In the genomic region with DNA sequence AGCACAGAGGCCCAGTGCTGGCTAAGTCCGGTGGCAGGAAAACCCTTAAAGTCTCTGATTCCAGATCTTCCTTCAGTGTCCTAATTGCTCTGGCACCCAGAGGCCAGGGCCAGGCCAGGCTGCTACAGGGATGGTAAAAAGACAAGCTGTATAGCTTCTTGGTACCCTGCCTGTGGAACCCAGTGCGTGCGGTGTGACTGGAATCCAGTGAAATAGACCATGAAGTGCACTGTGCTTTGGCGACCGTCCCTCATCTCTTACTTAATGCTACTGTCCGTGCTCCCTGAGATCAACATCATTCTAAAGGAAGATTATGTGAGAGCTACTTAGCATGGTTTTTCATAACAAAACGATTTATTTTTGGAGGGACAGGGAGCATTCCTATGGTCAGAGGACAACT, we compare ENCODE assay signal across 21 mouse cellular contexts. TPM values are rescaled to one million over a fixed set of nuclear protein-coding genes. Genes with fewer than 3 reads are reported as not detected.
DNase-seq lines count a peak whose midpoint lies in the region; ATAC-seq lines count a peak whose summit lies in the region.
"Had no signal": no experiment of that assay in that cellular context is flagged by ENCODE, and none has a peak within 500 bp of the region (broad histone marks: within the 10 kb centered on the region; RNA-seq: fewer than 3 reads in every experiment).

No protein-coding gene starts in this region.

- peaks cover 11% of the 10 kb centered on the region for H3K4me1 ChIP-seq in kidney, embryonic 15.5 days
- H3K4me1 ChIP-seq in limb, embryonic 12.5 days (replicated peaks) = peaks cover 14% of the 10 kb centered on the region
- H3K4me1 ChIP-seq in limb, embryonic 10.5 days = peaks cover 32% of the 10 kb centered on the region
- H3K4me1 ChIP-seq in heart, embryonic 11.5 days (ENCODE audit: control insufficient read depth, insufficient read depth, low read length) = no peaks in the 10 kb centered on the region
- H3K4me1 ChIP-seq: forebrain, embryonic 13.5 days; forebrain, embryonic 15.5 days had no signal

- no peak for ATAC-seq in kidney, embryonic 15.5 days (replicated peaks; ENCODE audit: low FRiP score)
- ATAC-seq in limb, embryonic 12.5 days (ENCODE audit: insufficient number of reproducible peaks, insufficient read depth, low FRiP score, low TSS enrichment, low read depth) = no peak
- no peak for ATAC-seq in heart, embryonic 11.5 days (replicated peaks; ENCODE audit: insufficient number of reproducible peaks, low FRiP score, low TSS enrichment)
- ATAC-seq: activated CD4-positive, CD25-positive, alpha-beta regulatory T cell, adult 4 months; forebrain, embryonic 13.5 days; forebrain, embryonic 15.5 days; Patski had no signal

- H3K4me2 ChIP-seq in kidney, embryonic 15.5 days = no peak overlapping the region
- no peak overlapping the region for H3K4me2 ChIP-seq in limb, embryonic 12.5 days
- H3K4me2 ChIP-seq in heart, embryonic 11.5 days = no peak overlapping the region
- H3K4me2 ChIP-seq: embryonic facial prominence, embryonic 12.5 days; forebrain, embryonic 13.5 days; forebrain, embryonic 15.5 days had no signal

- peaks cover 27% of the 10 kb centered on the region for H3K36me3 ChIP-seq in kidney, embryonic 15.5 days
- H3K36me3 ChIP-seq in limb, embryonic 12.5 days = peaks cover 29% of the 10 kb centered on the region
- H3K36me3 ChIP-seq in limb, embryonic 10.5 days = peaks cover 36% of the 10 kb centered on the region
- peaks cover 12% of the 10 kb centered on the region for H3K36me3 ChIP-seq in heart, embryonic 11.5 days (ENCODE audit: control insufficient read depth, insufficient read depth, low read length)

- 74% methylated on average over 7 of the region's 7 CpGs for WGBS in kidney, embryonic 15.5 days
- 90% methylated on average over 7 of the region's 7 CpGs for WGBS in limb, embryonic 12.5 days
- WGBS in limb, embryonic 10.5 days = 89% methylated on average over 7 of the region's 7 CpGs
- WGBS in heart, embryonic 11.5 days (ENCODE audit: insufficient replicate concordance) = 77% methylated on average over 7 of the region's 7 CpGs

- H3K9me3 ChIP-seq in kidney, embryonic 15.5 days (replicated peaks) = no peaks in the 10 kb centered on the region
- H3K9me3 ChIP-seq in limb, embryonic 12.5 days = no peaks in the 10 kb centered on the region
- H3K9me3 ChIP-seq in limb, embryonic 10.5 days (replicated peaks) = no peaks in the 10 kb centered on the region
- no peaks in the 10 kb centered on the region for H3K9me3 ChIP-seq in heart, embryonic 11.5 days (replicated peaks; ENCODE audit: control insufficient read depth, low read length)
- H3K9me3 ChIP-seq: embryonic facial prominence, embryonic 10.5 days; embryonic facial prominence, embryonic 12.5 days; forebrain, embryonic 13.5 days; forebrain, embryonic 15.5 days had no signal

- H3K4me3 ChIP-seq in kidney, embryonic 15.5 days (replicated peaks) = no peak overlapping the region
- no peak overlapping the region for H3K4me3 ChIP-seq in limb, embryonic 12.5 days (replicated peaks)
- H3K4me3 ChIP-seq in limb, embryonic 10.5 days = no peak overlapping the region
- no peak overlapping the region for H3K4me3 ChIP-seq in heart, embryonic 11.5 days (ENCODE audit: low read depth, low read length)
- H3K4me3 ChIP-seq: embryonic facial prominence, embryonic 10.5 days; embryonic facial prominence, embryonic 12.5 days; forebrain, embryonic 13.5 days; forebrain, embryonic 15.5 days had no signal

- DNase-seq in kidney, adult 11 months = peak; percentile 22
- DNase-seq in limb, embryonic 10.5 days (ENCODE audit: low spot score) = no peak
- DNase-seq in Muller cell, postnatal 12 days (ENCODE audit: inconsistent ontology term) = peak; percentile 58
- DNase-seq: adrenal gland, adult 8-10 months; adrenal gland, postnatal 14 days; adrenal gland, postnatal 36 days; cerebellum, adult 11-12 months; cerebellum, adult 2 months; cerebellum, adult 9-10 months; cerebellum, postnatal 10 days; cerebellum, postnatal 25 days had no signal

- no peak overlapping the region for H3K9ac ChIP-seq in kidney, embryonic 15.5 days
- no peak overlapping the region for H3K9ac ChIP-seq in limb, embryonic 12.5 days (replicated peaks)
- H3K9ac ChIP-seq in heart, embryonic 11.5 days (ENCODE audit: low read depth, low read length) = no peak overlapping the region
- H3K9ac ChIP-seq: embryonic facial prominence, embryonic 12.5 days; forebrain, embryonic 13.5 days; forebrain, embryonic 15.5 days had no signal

- no peaks in the 10 kb centered on the region for H3K27me3 ChIP-seq in kidney, embryonic 15.5 days
- H3K27me3 ChIP-seq in limb, embryonic 12.5 days = no peaks in the 10 kb centered on the region
- no peaks in the 10 kb centered on the region for H3K27me3 ChIP-seq in limb, embryonic 10.5 days (ENCODE audit: low read depth, poor library complexity, severe bottlenecking)
- no peaks in the 10 kb centered on the region for H3K27me3 ChIP-seq in heart, embryonic 11.5 days (ENCODE audit: control insufficient read depth, insufficient read depth, low read length)
- H3K27me3 ChIP-seq: embryonic facial prominence, embryonic 12.5 days; forebrain, embryonic 13.5 days; forebrain, embryonic 15.5 days; Patski had no signal

- no peak overlapping the region for H3K27ac ChIP-seq in kidney, embryonic 15.5 days
- H3K27ac ChIP-seq in limb, embryonic 12.5 days = peak overlapping the region; percentile 29; the same call in 1 of the 2 replicates
- H3K27ac ChIP-seq in limb, embryonic 10.5 days = no peak overlapping the region
- no peak overlapping the region for H3K27ac ChIP-seq in heart, embryonic 11.5 days (ENCODE audit: low read depth, low read length)
- H3K27ac ChIP-seq: forebrain, embryonic 13.5 days; forebrain, embryonic 15.5 days had no signal

RNA-seq across cellular contexts. Expression of a gene that starts 15.7 kb away (rescaled TPM):
- polyA plus RNA-seq in kidney, embryonic 15.5 days (2015; fragmentation: Nextera tagmentation; extraction: Ambion mirVana) = 30.5 and 31.2 TPM in 2 replicates
- 32.2 and 36.7 TPM in 2 replicates for polyA plus RNA-seq in limb, embryonic 12.5 days (2016; fragmentation: Nextera tagmentation; extraction: Ambion mirVana)
- 32.7 and 37.0 TPM in 2 replicates for polyA plus RNA-seq in limb, embryonic 10.5 days (2016; fragmentation: Nextera tagmentation; extraction: Ambion mirVana)
- polyA plus RNA-seq in heart, embryonic 11.5 days (2014; fragmentation: Nextera tagmentation; extraction: Ambion mirVana) = 32.7 and 38.2 TPM in 2 replicates

RNA-seq across cellular contexts. Expression of a gene that starts 23.4 kb away (rescaled TPM):
- 6.8 and 9.1 TPM in 2 replicates for polyA plus RNA-seq in kidney, embryonic 15.5 days (2015; fragmentation: Nextera tagmentation; extraction: Ambion mirVana)
- polyA plus RNA-seq in limb, embryonic 12.5 days (2016; fragmentation: Nextera tagmentation; extraction: Ambion mirVana) = 0.95 TPM in 1 of 2 replicates, not detected in the other
- polyA plus RNA-seq in limb, embryonic 10.5 days (2016; fragmentation: Nextera tagmentation; extraction: Ambion mirVana) = not detected in 2 replicates
- 1.1 TPM in 1 of 2 replicates, not detected in the other for polyA plus RNA-seq in heart, embryonic 11.5 days (2014; fragmentation: Nextera tagmentation; extraction: Ambion mirVana)
- polyA plus RNA-seq: activated CD4-positive, CD25-positive, alpha-beta regulatory T cell, adult 4 months; C2C12; embryonic facial prominence, embryonic 10.5 days; forebrain, embryonic 13.5 days had no signal

RNA-seq across cellular contexts. Expression of a gene that starts 29.7 kb away (rescaled TPM):
- polyA plus RNA-seq in kidney, embryonic 15.5 days (2015; fragmentation: Nextera tagmentation; extraction: Ambion mirVana) = 47.1 and 52.1 TPM in 2 replicates
- polyA plus RNA-seq in limb, embryonic 12.5 days (2016; fragmentation: Nextera tagmentation; extraction: Ambion mirVana) = 44.3 and 45.8 TPM in 2 replicates
- polyA plus RNA-seq in limb, embryonic 10.5 days (2016; fragmentation: Nextera tagmentation; extraction: Ambion mirVana) = 36.3 and 37.0 TPM in 2 replicates
- polyA plus RNA-seq in heart, embryonic 11.5 days (2014; fragmentation: Nextera tagmentation; extraction: Ambion mirVana) = 50.1 and 51.3 TPM in 2 replicates

RNA-seq across cellular contexts. Expression of a gene that starts 38.9 kb away (rescaled TPM):
- polyA plus RNA-seq in kidney, embryonic 15.5 days (2015; fragmentation: Nextera tagmentation; extraction: Ambion mirVana) = 6.3 and 6.8 TPM in 2 replicates
- 5.1 and 5.6 TPM in 2 replicates for polyA plus RNA-seq in limb, embryonic 12.5 days (2016; fragmentation: Nextera tagmentation; extraction: Ambion mirVana)
- 5.9 and 7.3 TPM in 2 replicates for polyA plus RNA-seq in limb, embryonic 10.5 days (2016; fragmentation: Nextera tagmentation; extraction: Ambion mirVana)
- 5.1 and 5.3 TPM in 2 replicates for polyA plus RNA-seq in heart, embryonic 11.5 days (2014; fragmentation: Nextera tagmentation; extraction: Ambion mirVana)

RNA-seq across cellular contexts. Expression of a gene that starts 39.8 kb away (rescaled TPM):
- 20.4 and 20.7 TPM in 2 replicates for polyA plus RNA-seq in kidney, embryonic 15.5 days (2015; fragmentation: Nextera tagmentation; extraction: Ambion mirVana)
- polyA plus RNA-seq in limb, embryonic 12.5 days (2016; fragmentation: Nextera tagmentation; extraction: Ambion mirVana) = 26.0 and 28.3 TPM in 2 replicates
- polyA plus RNA-seq in limb, embryonic 10.5 days (2016; fragmentation: Nextera tagmentation; extraction: Ambion mirVana) = 30.8 and 33.0 TPM in 2 replicates
- polyA plus RNA-seq in heart, embryonic 11.5 days (2014; fragmentation: Nextera tagmentation; extraction: Ambion mirVana) = 7.9 and 8.5 TPM in 2 replicates
